Mouse (Mus musculus): Measurements from ENCODE around the gene Nfix. TPM values are rescaled to one million over a fixed set of nuclear protein-coding genes. Genes with fewer than 3 reads are reported as not detected.

The Nfix gene
- total and polyA plus RNA-seq, 2 experiments from 2014 or later, result 53.7 to 62.5 TPM

GRCm38 (mm10) chr8:84650213-84650612, 149.9 kb downstream of the Nfix start:
- TF ChIP-seq CTCF (IDR thresholded peaks at IDR 0.05), result no peak
- no peaks in the 10 kb centered on the region for H3K9me3 ChIP-seq (ENCODE audit: low read length)
- ATAC-seq (ENCODE audit: low FRiP score), result no peak
- no peak overlapping the region for H3K27ac ChIP-seq (ENCODE audit: low read depth, low read length)
- no peaks in the 10 kb centered on the region for H3K27me3 ChIP-seq (ENCODE audit: insufficient read depth, low read length)
- H3K36me3 ChIP-seq (ENCODE audit: insufficient read depth, low read length), result no peaks in the 10 kb centered on the region
- 42% methylated on average over 3 of the region's 3 CpGs for WGBS
- H3K4me1 ChIP-seq (ENCODE audit: insufficient read depth, low read length), result no peaks in the 10 kb centered on the region
- no peak for DNase-seq (ENCODE audit: low spot score)
- no peak overlapping the region for H3K9ac ChIP-seq (replicated peaks; ENCODE audit: low read length, poor library complexity, severe bottlenecking)
- H3K4me3 ChIP-seq (ENCODE audit: low read depth, low read length), result no peak overlapping the region
- no peak overlapping the region for H3K4me2 ChIP-seq (ENCODE audit: low read depth, low read length, poor library complexity, severe bottlenecking)

Other genes with a start within 250 kb of the Nfix start
- gene Ier2, start 137.5 kb downstream of the Nfix start, total RNA-seq (2014; rRNA removed), result 3.9 and 4.3 TPM in 2 replicates
- gene Ier2, start 137.5 kb downstream of the Nfix start, polyA plus RNA-seq (2015; fragmentation: Nextera tagmentation; extraction: Ambion mirVana), result 12.8 and 14.7 TPM in 2 replicates
- gene Trmt1, start 114.0 kb downstream of the Nfix start, total RNA-seq (2014; rRNA removed), result 88.5 and 99.5 TPM in 2 replicates
- gene Trmt1, start 114.0 kb downstream of the Nfix start, polyA plus RNA-seq (2015; fragmentation: Nextera tagmentation; extraction: Ambion mirVana), result 74.2 and 75.0 TPM in 2 replicates
- gene Nacc1, start 112.5 kb downstream of the Nfix start, total RNA-seq (2014; rRNA removed), result 87.2 and 102 TPM in 2 replicates
- 13.7 and 13.8 TPM in 2 replicates for gene Nacc1, start 112.5 kb downstream of the Nfix start, polyA plus RNA-seq (2015; fragmentation: Nextera tagmentation; extraction: Ambion mirVana)
- gene Lyl1, start 98.9 kb downstream of the Nfix start, total RNA-seq (2014; rRNA removed), result 4.6 and 4.8 TPM in 2 replicates
- gene Lyl1, start 98.9 kb downstream of the Nfix start, polyA plus RNA-seq (2015; fragmentation: Nextera tagmentation; extraction: Ambion mirVana), result 2.0 and 2.8 TPM in 2 replicates
- not detected in 2 replicates for gene G430095P16Rik, start 77.3 kb downstream of the Nfix start, total RNA-seq (2014; rRNA removed)
- gene G430095P16Rik, start 77.3 kb downstream of the Nfix start, polyA plus RNA-seq (2015; fragmentation: Nextera tagmentation; extraction: Ambion mirVana), result 0.39 and 0.71 TPM in 2 replicates
- gene Dand5, start 22.5 kb upstream of the Nfix start, total RNA-seq (2014; rRNA removed), result 7.6 and 7.7 TPM in 2 replicates
- 12.6 and 14.5 TPM in 2 replicates for gene Dand5, start 22.5 kb upstream of the Nfix start, polyA plus RNA-seq (2015; fragmentation: Nextera tagmentation; extraction: Ambion mirVana)
- gene Gadd45gip1, start 31.2 kb upstream of the Nfix start, total RNA-seq (2014; rRNA removed), result 27.5 and 28.2 TPM in 2 replicates
- gene Gadd45gip1, start 31.2 kb upstream of the Nfix start, polyA plus RNA-seq (2015; fragmentation: Nextera tagmentation; extraction: Ambion mirVana), result 42.9 and 45.1 TPM in 2 replicates
- 43.8 and 57.5 TPM in 2 replicates for gene Rad23a, start 40.3 kb upstream of the Nfix start, total RNA-seq (2014; rRNA removed)
- gene Rad23a, start 40.3 kb upstream of the Nfix start, polyA plus RNA-seq (2015; fragmentation: Nextera tagmentation; extraction: Ambion mirVana), result 83.5 and 88.3 TPM in 2 replicates
- gene Calr, start 46.6 kb upstream of the Nfix start, total RNA-seq (2014; rRNA removed), result 369 and 436 TPM in 2 replicates
- 444 and 445 TPM in 2 replicates for gene Calr, start 46.6 kb upstream of the Nfix start, polyA plus RNA-seq (2015; fragmentation: Nextera tagmentation; extraction: Ambion mirVana)
- gene Farsa, start 56.6 kb upstream of the Nfix start, total RNA-seq (2014; rRNA removed), result 74.8 and 84.6 TPM in 2 replicates
- 92.7 and 103 TPM in 2 replicates for gene Farsa, start 56.6 kb upstream of the Nfix start, polyA plus RNA-seq (2015; fragmentation: Nextera tagmentation; extraction: Ambion mirVana)
- gene Syce2, start 71.8 kb upstream of the Nfix start, total RNA-seq (2014; rRNA removed), result 29.5 and 31.7 TPM in 2 replicates
- gene Syce2, start 71.8 kb upstream of the Nfix start, polyA plus RNA-seq (2015; fragmentation: Nextera tagmentation; extraction: Ambion mirVana), result 56.2 and 61.4 TPM in 2 replicates
- 22.1 and 30.5 TPM in 2 replicates for gene Gcdh, start 93.6 kb upstream of the Nfix start, total RNA-seq (2014; rRNA removed)
- 33.2 and 35.3 TPM in 2 replicates for gene Gcdh, start 93.6 kb upstream of the Nfix start, polyA plus RNA-seq (2015; fragmentation: Nextera tagmentation; extraction: Ambion mirVana)
- 0.52 TPM in 1 of 2 replicates, not detected in the other for gene Klf1, start 101.6 kb upstream of the Nfix start, total RNA-seq (2014; rRNA removed)
- gene Klf1, start 101.6 kb upstream of the Nfix start, polyA plus RNA-seq (2015; fragmentation: Nextera tagmentation; extraction: Ambion mirVana), result 0.36 and 0.52 TPM in 2 replicates
- 4.3 and 5.7 TPM in 2 replicates for gene Dnase2a, start 108.2 kb upstream of the Nfix start, total RNA-seq (2014; rRNA removed)
- gene Dnase2a, start 108.2 kb upstream of the Nfix start, polyA plus RNA-seq (2015; fragmentation: Nextera tagmentation; extraction: Ambion mirVana), result 6.7 and 8.2 TPM in 2 replicates
- gene Mast1, start 137.0 kb upstream of the Nfix start, total RNA-seq (2014; rRNA removed), result 85.9 and 92.0 TPM in 2 replicates
- 79.8 and 89.0 TPM in 2 replicates for gene Mast1, start 137.0 kb upstream of the Nfix start, polyA plus RNA-seq (2015; fragmentation: Nextera tagmentation; extraction: Ambion mirVana)
- 4.5 and 6.2 TPM in 2 replicates for gene Rtbdn, start 146.6 kb upstream of the Nfix start, total RNA-seq (2014; rRNA removed)
- 4.8 and 5.3 TPM in 2 replicates for gene Rtbdn, start 146.6 kb upstream of the Nfix start, polyA plus RNA-seq (2015; fragmentation: Nextera tagmentation; extraction: Ambion mirVana)
- gene Gm49661, start 169.1 kb upstream of the Nfix start, total RNA-seq (2014; rRNA removed), result not detected in 2 replicates
- not detected in 2 replicates for gene Gm49661, start 169.1 kb upstream of the Nfix start, polyA plus RNA-seq (2015; fragmentation: Nextera tagmentation; extraction: Ambion mirVana)
- gene Prdx2, start 169.2 kb upstream of the Nfix start, total RNA-seq (2014; rRNA removed), result 720 and 802 TPM in 2 replicates
- 904 and 934 TPM in 2 replicates for gene Prdx2, start 169.2 kb upstream of the Nfix start, polyA plus RNA-seq (2015; fragmentation: Nextera tagmentation; extraction: Ambion mirVana)
- 40.5 and 48.9 TPM in 2 replicates for gene Rnaseh2a, start 169.4 kb upstream of the Nfix start, total RNA-seq (2014; rRNA removed)
- gene Rnaseh2a, start 169.4 kb upstream of the Nfix start, polyA plus RNA-seq (2015; fragmentation: Nextera tagmentation; extraction: Ambion mirVana), result 36.5 and 39.7 TPM in 2 replicates
- 11.3 and 15.9 TPM in 2 replicates for gene Junb, start 178.4 kb upstream of the Nfix start, total RNA-seq (2014; rRNA removed)
- gene Junb, start 178.4 kb upstream of the Nfix start, polyA plus RNA-seq (2015; fragmentation: Nextera tagmentation; extraction: Ambion mirVana), result 5.3 and 6.1 TPM in 2 replicates
- gene Hook2, start 190.3 kb upstream of the Nfix start, total RNA-seq (2014; rRNA removed), result 21.4 and 32.5 TPM in 2 replicates
- gene Hook2, start 190.3 kb upstream of the Nfix start, polyA plus RNA-seq (2015; fragmentation: Nextera tagmentation; extraction: Ambion mirVana), result 40.1 and 41.3 TPM in 2 replicates
- 0.47 TPM in 1 of 2 replicates, not detected in the other for gene Best2, start 214.2 kb upstream of the Nfix start, total RNA-seq (2014; rRNA removed)
- gene Best2, start 214.2 kb upstream of the Nfix start, polyA plus RNA-seq (2015; fragmentation: Nextera tagmentation; extraction: Ambion mirVana), result 0.15 and 0.27 TPM in 2 replicates
- 123 and 172 TPM in 2 replicates for gene Asna1, start 224.9 kb upstream of the Nfix start, total RNA-seq (2014; rRNA removed)
- gene Asna1, start 224.9 kb upstream of the Nfix start, polyA plus RNA-seq (2015; fragmentation: Nextera tagmentation; extraction: Ambion mirVana), result 137 and 151 TPM in 2 replicates
- gene Trir, start 226.5 kb upstream of the Nfix start, total RNA-seq (2014; rRNA removed), result 266 and 292 TPM in 2 replicates
- gene Trir, start 226.5 kb upstream of the Nfix start, polyA plus RNA-seq (2015; fragmentation: Nextera tagmentation; extraction: Ambion mirVana), result 144 and 145 TPM in 2 replicates
- gene Tnpo2, start 236.6 kb upstream of the Nfix start, total RNA-seq (2014; rRNA removed), result 173 and 174 TPM in 2 replicates
- gene Tnpo2, start 236.6 kb upstream of the Nfix start, polyA plus RNA-seq (2015; fragmentation: Nextera tagmentation; extraction: Ambion mirVana), result 53.5 and 53.7 TPM in 2 replicates